Mouse (Mus musculus): ENCODE data around the gene Rgs8. TPM values are rescaled to one million over a fixed set of nuclear protein-coding genes. Genes with fewer than 3 reads are reported as not detected.

Gene Rgs8
- polyA plus RNA-seq, 1 experiment from 2014 or later, result not detected

Other genes with a start within 250 kb of the Rgs8 start
- gene Shcbp1l, start 227.9 kb upstream of the Rgs8 start, polyA plus RNA-seq (2015; fragmentation: Nextera tagmentation; extraction: Ambion mirVana), result 0.32 and 0.33 TPM in 2 replicates
- gene Dhx9, start 165.4 kb upstream of the Rgs8 start, polyA plus RNA-seq (2015; fragmentation: Nextera tagmentation; extraction: Ambion mirVana), result 8.5 and 9.0 TPM in 2 replicates
- 6.5 and 7.0 TPM in 2 replicates for gene Npl, start 103.0 kb upstream of the Rgs8 start, polyA plus RNA-seq (2015; fragmentation: Nextera tagmentation; extraction: Ambion mirVana)
- gene Rgs16, start 87.3 kb downstream of the Rgs8 start, polyA plus RNA-seq (2015; fragmentation: Nextera tagmentation; extraction: Ambion mirVana), result 3.1 and 3.7 TPM in 2 replicates
- gene Rnasel, start 96.4 kb downstream of the Rgs8 start, polyA plus RNA-seq (2015; fragmentation: Nextera tagmentation; extraction: Ambion mirVana), result 28.9 and 29.1 TPM in 2 replicates
- 0.04 TPM in 1 of 2 replicates, not detected in the other for gene Rgsl1, start 191.1 kb downstream of the Rgs8 start, polyA plus RNA-seq (2015; fragmentation: Nextera tagmentation; extraction: Ambion mirVana)
- gene Teddm1b, start 221.3 kb downstream of the Rgs8 start, polyA plus RNA-seq (2015; fragmentation: Nextera tagmentation; extraction: Ambion mirVana), result 0.08 and 0.09 TPM in 2 replicates
- gene Teddm1a, start 238.7 kb downstream of the Rgs8 start, polyA plus RNA-seq (2015; fragmentation: Nextera tagmentation; extraction: Ambion mirVana), result 0.06 TPM in 1 of 2 replicates, not detected in the other
- gene Glul, start 246.9 kb downstream of the Rgs8 start, polyA plus RNA-seq (2015; fragmentation: Nextera tagmentation; extraction: Ambion mirVana), result 143 and 144 TPM in 2 replicates
- 0.40 and 0.58 TPM in 2 replicates for gene Teddm2, start 247.2 kb downstream of the Rgs8 start, polyA plus RNA-seq (2015; fragmentation: Nextera tagmentation; extraction: Ambion mirVana)